Mouse (Mus musculus): Measurements from ENCODE around the gene Dhx35.

Dhx35 gene

GRCm38 (mm10) chr2:158794494-158795004 lies at the start of gene Dhx35:
TSS of gene Dhx35 (plus strand) at chr2:158794807.
- in situ Hi-C loops (cut with MboI, MseI) = no loop called here

- in situ Hi-C loops (cut with MboI, MseI) = loop anchor here (5.0 kb wide), 1 partner anchor 78 kb away; the partner anchor contains the start of gene Ppp1r16b
Observed at GRCm38 (mm10) chr2:158745049-158745482, 49.5 kb upstream of the Dhx35 start.

GRCm38 (mm10) chr2:158746164-158746563 lies 48.4 kb upstream of the Dhx35 start:
- in situ Hi-C loops (cut with MboI, MseI) = loop anchor here (5.0 kb wide), 1 partner anchor 79 kb away; the partner anchor contains the start of gene Ppp1r16b

DNA sequence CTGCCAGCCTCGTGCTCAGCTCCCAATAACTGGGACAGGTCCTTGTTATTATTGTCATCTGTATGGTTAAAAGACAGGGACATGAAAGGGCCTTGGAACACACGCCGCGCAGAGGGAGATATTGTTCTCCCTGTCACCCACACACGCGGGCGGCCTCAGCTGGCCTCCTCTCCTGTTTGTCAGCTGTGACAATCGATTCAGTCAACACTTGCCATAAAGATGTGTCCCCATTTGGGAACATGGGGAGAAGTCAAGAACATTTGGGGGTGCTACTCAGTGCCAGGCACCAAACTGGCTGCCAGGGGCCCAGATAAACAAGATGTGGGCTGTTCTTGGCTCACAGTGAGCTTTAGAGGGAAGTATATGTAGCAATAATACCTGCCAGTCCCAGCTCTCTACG lies 45.2 kb upstream of the Dhx35 start:
- in situ Hi-C loops (cut with MboI, MseI) = loop anchor here (5.0 kb wide), 1 partner anchor 82 kb away; the partner anchor contains the start of gene Ppp1r16b

DNA sequence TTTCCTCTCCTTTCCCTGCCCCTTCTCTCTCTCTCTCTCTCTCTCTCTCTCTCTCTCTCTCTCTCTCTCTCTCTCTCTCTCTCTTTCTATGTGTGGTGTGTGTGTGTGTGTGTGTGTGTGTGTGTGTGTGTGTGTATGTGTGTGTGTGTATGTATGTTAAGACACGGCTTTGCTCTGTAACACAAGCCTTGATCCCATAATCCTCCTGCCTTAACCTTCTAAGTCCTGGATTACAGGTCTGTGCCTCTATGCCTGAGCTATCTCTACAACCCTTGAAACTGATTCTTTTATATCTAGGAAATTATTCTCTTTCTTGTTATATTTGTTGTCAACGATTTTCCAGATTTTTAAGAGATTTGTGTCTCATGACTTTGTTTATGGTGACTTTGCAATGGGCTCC lies 34.4 kb upstream of the Dhx35 start:
- in situ Hi-C loops (cut with MboI, MseI) = loop anchor here (10.0 kb wide), 1 partner anchor 335 kb away; no protein-coding TSS in a partner anchor

DNA sequence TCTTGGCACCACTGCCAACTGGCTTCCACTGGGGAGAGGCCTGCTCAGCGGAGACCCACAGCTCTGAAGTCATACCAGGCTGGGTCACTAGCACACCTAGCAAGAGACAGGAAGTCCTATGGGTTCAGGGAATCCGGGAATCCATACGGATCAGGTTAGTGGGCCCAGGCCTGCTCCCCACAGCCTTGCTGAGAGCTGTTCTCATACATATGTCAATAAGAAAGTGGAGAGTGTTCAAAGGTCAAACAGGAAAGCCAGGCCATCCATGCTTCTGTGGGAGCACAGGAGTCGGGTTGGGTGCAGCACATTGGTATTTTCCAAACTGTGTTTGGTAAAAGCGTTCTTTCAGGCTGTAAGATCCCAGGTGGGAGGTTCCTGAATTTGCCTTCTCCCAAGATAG lies 32.3 kb upstream of the Dhx35 start:
- in situ Hi-C loops (cut with MboI, MseI) = loop anchor here (10.0 kb wide), 1 partner anchor 338 kb away; no protein-coding TSS in a partner anchor

DNA sequence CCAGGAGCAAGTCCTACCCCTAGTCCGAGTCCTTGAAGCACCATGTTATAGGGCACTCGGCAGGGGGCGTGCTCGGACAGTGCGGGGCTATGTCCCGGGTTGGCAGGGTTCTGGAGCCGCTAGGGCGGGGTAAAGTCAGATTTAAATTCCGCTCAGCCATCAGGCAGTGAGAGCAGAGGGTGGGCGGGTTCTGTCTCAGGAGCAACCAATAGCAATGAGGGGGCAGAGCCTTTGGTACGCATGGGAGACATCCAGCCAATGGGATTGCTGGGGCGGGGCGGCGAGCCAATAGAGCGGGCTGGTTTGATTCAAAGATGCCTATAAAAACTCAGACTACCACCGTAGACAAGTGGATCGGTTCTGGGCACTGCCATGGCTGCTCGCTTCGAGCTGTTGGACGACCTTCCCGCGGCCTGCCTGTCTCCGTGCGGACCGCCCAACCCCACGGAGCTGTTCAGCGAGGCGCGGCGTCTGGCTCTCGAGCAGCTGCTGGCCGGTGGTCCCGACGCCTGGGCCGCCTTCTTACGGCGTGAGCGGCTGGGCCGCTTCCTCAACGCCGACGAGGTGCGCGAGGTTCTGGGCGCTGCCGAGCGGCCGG lies 26.8 kb upstream of the Dhx35 start, which contains the start of gene Fam83d:
TSS of gene Fam83d (plus strand) at position 352 of the 598 bp plus-strand sequence.
- in situ Hi-C loops (cut with MboI, MseI) = loop anchor here (10.0 kb wide), 1 partner anchor 343 kb away; no protein-coding TSS in a partner anchor

- in situ Hi-C loops (cut with MboI, MseI) = loop anchor here (10.0 kb wide), 1 partner anchor 344 kb away; no protein-coding TSS in a partner anchor
Observed at GRCm38 (mm10) chr2:158768350-158768749, 26.3 kb upstream of the Dhx35 start.

DNA sequence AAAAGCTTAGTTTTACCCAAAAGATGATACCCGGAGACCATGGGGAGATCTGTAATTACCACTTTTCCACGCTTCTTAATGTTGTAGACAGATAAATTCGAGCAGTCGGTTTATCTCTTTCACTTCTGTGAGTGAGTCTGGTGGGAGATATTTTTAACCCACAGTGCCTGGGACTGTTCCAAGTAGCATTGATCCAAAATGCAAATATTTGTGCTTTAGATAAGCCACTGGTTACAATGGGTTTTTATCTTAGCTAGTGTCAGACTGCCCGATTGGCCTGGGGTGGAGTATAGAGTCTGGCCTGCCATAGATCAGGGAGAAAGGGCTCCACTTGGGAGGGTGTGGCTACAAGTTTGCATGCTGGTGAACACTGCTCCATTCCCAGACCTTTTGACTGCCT lies 25.8 kb upstream of the Dhx35 start:
- in situ Hi-C loops (cut with MboI, MseI) = loop anchor here (10.0 kb wide), 1 partner anchor 344 kb away; no protein-coding TSS in a partner anchor

- in situ Hi-C loops (cut with MboI, MseI) = no loop called here
Observed at GRCm38 (mm10) chr2:158770126-158770757, 24.4 kb upstream of the Dhx35 start.

DNA sequence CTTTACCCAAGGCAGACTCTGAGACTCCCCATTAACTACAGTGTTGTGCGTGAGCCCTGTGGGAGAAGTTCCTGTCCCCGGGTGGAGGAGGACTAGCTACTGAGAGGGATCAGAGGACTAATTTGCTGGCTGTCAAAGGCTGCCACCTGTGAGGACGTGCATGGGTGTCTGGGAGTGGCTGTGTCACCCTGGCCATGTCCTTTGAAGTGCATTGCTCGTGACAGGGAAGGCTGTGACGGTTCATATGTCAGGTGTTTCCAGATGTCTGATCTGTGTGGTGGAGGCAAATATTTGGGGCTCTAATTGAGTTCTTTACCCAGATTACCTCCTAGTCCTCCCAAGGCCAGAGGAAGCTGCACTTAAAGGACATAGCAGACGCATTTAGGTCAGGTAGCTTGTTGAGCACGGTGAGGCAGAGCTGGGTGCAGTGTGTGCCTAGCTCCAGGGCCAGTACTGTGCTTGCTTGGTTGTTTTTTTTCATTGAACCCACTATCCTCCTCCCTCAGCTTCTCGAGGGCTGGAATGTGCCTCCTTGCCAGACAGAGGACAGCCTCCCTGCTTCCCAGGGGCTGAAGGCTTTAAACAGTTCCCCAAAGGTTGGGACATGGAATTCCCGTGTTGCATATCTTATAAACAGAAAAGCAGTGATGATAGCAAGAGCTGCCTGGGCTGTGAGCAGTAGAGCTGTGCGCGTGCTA lies 23.4 kb upstream of the Dhx35 start:
- in situ Hi-C loops (cut with MboI, MseI) = no loop called here

DNA sequence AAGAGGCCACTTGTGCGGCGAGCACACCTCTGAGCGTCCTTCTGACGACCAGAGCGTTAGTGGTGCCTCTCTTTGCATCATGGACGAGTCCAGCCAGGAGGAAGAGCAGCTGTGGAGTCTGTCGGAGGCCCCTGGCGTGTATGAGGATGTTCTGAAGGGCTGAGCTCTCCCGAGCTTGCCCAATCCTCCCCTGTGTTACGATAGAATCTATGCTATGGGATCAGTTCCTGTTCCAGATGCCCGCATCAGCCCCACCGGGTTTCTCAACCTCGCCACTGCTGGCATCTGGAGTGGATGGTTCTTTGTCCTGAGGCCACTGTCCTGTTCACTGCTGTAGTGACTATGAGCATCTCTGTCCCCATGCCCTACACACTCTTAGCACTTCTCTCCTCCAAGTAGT lies 21.8 kb upstream of the Dhx35 start:
- in situ Hi-C loops (cut with MboI, MseI) = no loop called here

- in situ Hi-C loops (cut with MboI, MseI) = no loop called here
Observed at GRCm38 (mm10) chr2:158774886-158775285, 19.7 kb upstream of the Dhx35 start.

GRCm38 (mm10) chr2:158776716-158777115 lies 17.9 kb upstream of the Dhx35 start:
- in situ Hi-C loops (cut with MboI, MseI) = no loop called here

- in situ Hi-C loops (cut with MboI, MseI) = no loop called here
Observed at GRCm38 (mm10) chr2:158777490-158777889, 17.1 kb upstream of the Dhx35 start.

GRCm38 (mm10) chr2:158778349-158778748 lies 16.3 kb upstream of the Dhx35 start:
- in situ Hi-C loops (cut with MboI, MseI) = no loop called here

- in situ Hi-C loops (cut with MboI, MseI) = no loop called here
Observed at GRCm38 (mm10) chr2:158781126-158781525, 13.5 kb upstream of the Dhx35 start.

DNA sequence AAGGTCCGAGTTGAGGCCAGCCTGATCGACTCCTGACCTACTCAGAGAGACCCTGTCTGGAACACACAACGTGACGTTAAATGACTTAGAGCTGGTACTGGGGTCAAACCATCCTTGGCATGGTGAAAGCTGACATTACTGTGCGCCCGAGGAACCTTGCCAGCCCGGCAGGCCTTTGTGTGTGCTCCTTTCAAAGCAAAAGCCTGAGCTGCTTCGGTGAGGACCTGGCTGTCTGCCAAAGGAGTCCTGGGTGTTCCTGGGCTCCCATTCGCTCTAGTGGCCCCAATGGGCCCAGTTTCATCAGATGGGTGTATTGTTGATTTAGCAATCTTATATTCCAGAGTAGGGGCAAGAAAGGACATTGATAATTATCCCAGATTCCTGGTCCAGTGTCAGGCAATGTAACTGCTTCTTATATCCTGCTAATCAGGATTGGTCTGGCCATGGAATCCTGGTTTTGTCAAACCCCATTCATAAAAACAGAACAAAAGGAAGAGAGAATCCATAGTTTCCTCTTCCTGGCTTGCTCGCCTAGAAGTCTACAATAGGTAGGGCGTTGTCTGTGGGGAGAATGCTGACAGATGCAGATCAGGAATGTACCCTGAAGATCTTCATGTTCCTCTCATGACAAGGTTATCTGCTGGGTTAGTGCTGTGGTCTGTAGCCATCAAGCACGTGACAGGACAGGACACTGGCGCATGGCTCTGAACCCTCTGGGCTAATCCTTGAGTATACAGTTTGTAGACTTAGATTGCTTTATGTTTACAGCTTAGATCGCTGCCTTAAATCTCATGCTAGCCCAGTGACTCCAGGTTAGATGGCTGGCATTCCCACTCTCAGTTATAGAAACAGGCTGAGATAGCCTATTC lies 7.4 kb upstream of the Dhx35 start:
- in situ Hi-C loops (cut with MboI, MseI) = no loop called here

DNA sequence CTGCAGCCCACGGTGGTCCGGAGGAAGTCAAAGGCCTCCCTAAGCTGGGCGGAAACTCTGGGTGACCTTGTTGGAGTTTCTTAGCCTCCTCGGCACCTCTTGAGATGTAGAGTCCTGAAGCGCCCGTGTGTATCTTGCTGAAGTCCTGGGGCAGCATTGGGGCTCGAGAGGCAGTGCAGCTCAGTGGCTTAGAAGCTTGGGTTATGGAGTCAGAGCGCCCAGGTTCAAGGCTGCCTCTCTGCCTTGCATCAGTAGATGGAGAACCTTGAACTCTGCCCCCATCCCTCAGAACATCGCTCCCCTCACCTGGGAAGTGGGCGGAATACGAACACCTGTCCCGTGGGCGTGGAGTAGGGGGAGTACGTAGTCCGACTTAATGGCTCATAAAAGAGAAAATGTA lies 436 bp downstream of the Dhx35 start:
- in situ Hi-C loops (cut with MboI, MseI) = no loop called here

DNA sequence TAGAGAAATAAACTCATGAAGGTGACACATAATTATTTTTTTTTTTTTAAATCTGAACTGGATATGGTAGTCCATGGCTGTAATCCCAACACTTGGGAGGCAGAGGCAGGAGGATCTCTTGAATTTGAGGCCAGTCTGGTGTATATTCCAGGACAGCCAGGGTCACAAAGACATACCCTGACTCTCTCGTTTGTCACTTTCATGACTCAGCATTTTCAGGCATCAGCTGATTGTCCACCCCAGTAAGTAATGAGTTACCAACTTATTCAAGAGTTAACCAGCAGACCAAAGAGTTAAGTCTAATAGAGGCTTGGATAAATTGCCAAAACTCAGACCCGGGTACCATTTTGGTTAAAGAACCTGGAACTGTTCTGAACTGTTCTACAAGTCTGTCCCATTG lies 1.3 kb downstream of the Dhx35 start:
- in situ Hi-C loops (cut with MboI, MseI) = no loop called here

GRCm38 (mm10) chr2:158799328-158799727 lies 4.7 kb downstream of the Dhx35 start:
- in situ Hi-C loops (cut with MboI, MseI) = no loop called here

Data from T-helper 2 cell (primary cell).